Mouse (Mus musculus): Measurements from ENCODE around the gene Stam2.

DNA sequence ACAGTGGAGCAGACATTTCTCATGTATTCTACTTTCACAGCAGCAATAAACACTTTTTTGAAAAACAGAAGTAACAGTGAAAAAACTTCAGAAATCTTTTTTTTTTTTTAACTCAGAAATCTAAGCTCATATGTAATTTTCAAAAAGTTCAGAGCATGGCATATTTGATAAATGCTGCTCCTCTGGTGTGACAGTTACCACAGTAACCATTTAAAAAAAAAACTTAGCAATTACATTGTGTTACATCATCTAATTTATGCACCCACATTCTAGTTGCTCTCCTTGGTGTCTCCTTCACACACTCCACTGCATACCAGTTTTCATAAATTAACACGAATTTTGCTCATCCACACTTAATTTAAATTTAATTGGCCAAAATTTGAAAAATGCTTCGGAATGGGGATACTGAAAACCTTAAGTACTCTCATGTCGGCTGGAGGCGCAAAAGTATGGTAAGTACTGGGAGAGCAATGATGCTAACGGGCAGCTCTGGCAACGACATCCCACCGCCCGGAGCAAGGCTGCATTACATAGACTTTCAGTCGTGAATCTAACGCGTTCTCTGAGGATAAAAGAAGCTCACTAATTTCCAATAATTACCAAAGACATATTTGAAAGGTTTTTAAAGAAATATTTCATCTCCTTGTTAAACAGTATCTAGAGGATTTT is 40.6 kb downstream of the Stam2 start:
- TF ChIP-seq GATA1 (IDR thresholded peaks at IDR 0.05; ENCODE audit: borderline replicate concordance, low read length) (no peak), FLI1 (IDR thresholded peaks at IDR 0.05; ENCODE audit: low read length) (no peak)

Measured in megakaryocyte, embryonic 14.5 days (primary cell).